Mouse (Mus musculus): ENCODE data around the gene 1700001P01Rik. TPM values are rescaled to one million over a fixed set of nuclear protein-coding genes. Genes with fewer than 3 reads are reported as not detected.

Gene 1700001P01Rik
- polyA plus RNA-seq, 1 experiment, result not detected

DNA sequence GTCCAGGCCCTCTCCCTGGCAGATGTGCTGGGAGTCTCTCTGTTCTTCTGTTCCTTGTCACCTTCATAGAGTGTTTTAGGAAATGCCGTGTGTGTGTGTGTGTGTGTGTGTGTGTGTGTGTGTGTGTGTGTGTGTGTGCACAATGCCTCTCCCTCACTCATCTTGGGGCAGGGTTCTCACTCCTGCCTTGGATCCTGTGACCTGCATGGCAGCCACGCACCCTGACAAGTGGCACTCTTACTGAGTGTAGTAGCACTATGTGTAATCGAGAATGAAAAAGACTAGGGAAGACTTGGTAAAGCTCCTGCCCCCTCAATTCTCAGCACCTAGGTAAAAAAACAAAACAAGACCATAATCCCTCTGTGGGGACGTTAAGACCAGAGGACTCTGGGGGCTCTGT, 43.4 kb upstream of the 1700001P01Rik start:
- TF ChIP-seq CTCF (IDR thresholded peaks at IDR 0.05; ENCODE audit: insufficient read depth, low read depth, low read length), result no peak
- no peak for TF ChIP-seq POLR2A (IDR thresholded peaks at IDR 0.05; ENCODE audit: insufficient read depth, low read depth, low read length)
- peaks cover 39% of the 10 kb centered on the region for H3K4me1 ChIP-seq (ENCODE audit: control insufficient read depth, insufficient read depth, low read length)
- H3K4me3 ChIP-seq (ENCODE audit: insufficient read depth, low read depth, low read length), result no peak overlapping the region
- no peak overlapping the region for H3K27ac ChIP-seq (ENCODE audit: insufficient read depth, low read depth, low read length)
- WGBS, result 42% methylated on average over 4 of the region's 4 CpGs

GRCm38 (mm10) chr11:97818571-97818970, 42.9 kb upstream of the 1700001P01Rik start:
- no peak overlapping the region for H3K27ac ChIP-seq (ENCODE audit: insufficient read depth, low read depth, low read length)
- TF ChIP-seq CTCF (IDR thresholded peaks at IDR 0.05; ENCODE audit: insufficient read depth, low read depth, low read length) (no peak), POLR2A (IDR thresholded peaks at IDR 0.05; ENCODE audit: insufficient read depth, low read depth, low read length) (no peak)
- WGBS, result 22% methylated on average over 4 of the region's 4 CpGs
- no peak overlapping the region for H3K4me3 ChIP-seq (ENCODE audit: insufficient read depth, low read depth, low read length)
- H3K4me1 ChIP-seq (ENCODE audit: control insufficient read depth, insufficient read depth, low read length), result peaks cover 44% of the 10 kb centered on the region

GRCm38 (mm10) chr11:97818003-97818402, 42.3 kb upstream of the 1700001P01Rik start:
- WGBS, result 60% methylated on average over 6 of the region's 6 CpGs
- H3K4me3 ChIP-seq (ENCODE audit: insufficient read depth, low read depth, low read length), result no peak overlapping the region
- TF ChIP-seq CTCF (IDR thresholded peaks at IDR 0.05; ENCODE audit: insufficient read depth, low read depth, low read length) (no peak), POLR2A (IDR thresholded peaks at IDR 0.05; ENCODE audit: insufficient read depth, low read depth, low read length) (no peak)
- no peak overlapping the region for H3K27ac ChIP-seq (ENCODE audit: insufficient read depth, low read depth, low read length)
- H3K4me1 ChIP-seq (ENCODE audit: control insufficient read depth, insufficient read depth, low read length), result peaks cover 47% of the 10 kb centered on the region

GRCm38 (mm10) chr11:97817379-97817778, 41.7 kb upstream of the 1700001P01Rik start:
- H3K4me3 ChIP-seq (ENCODE audit: insufficient read depth, low read depth, low read length), result no peak overlapping the region
- peaks cover 49% of the 10 kb centered on the region for H3K4me1 ChIP-seq (ENCODE audit: control insufficient read depth, insufficient read depth, low read length)
- H3K27ac ChIP-seq (ENCODE audit: insufficient read depth, low read depth, low read length), result no peak overlapping the region
- TF ChIP-seq CTCF (IDR thresholded peaks at IDR 0.05; ENCODE audit: insufficient read depth, low read depth, low read length), result no peak
- no peak for TF ChIP-seq POLR2A (IDR thresholded peaks at IDR 0.05; ENCODE audit: insufficient read depth, low read depth, low read length)
- WGBS, result 62% methylated on average over 5 of the region's 5 CpGs

GRCm38 (mm10) chr11:97816916-97817315, 41.2 kb upstream of the 1700001P01Rik start:
- peaks cover 54% of the 10 kb centered on the region for H3K4me1 ChIP-seq (ENCODE audit: control insufficient read depth, insufficient read depth, low read length)
- H3K4me3 ChIP-seq (ENCODE audit: insufficient read depth, low read depth, low read length), result no peak overlapping the region
- WGBS, result 64% methylated on average over 9 of the region's 9 CpGs
- no peak overlapping the region for H3K27ac ChIP-seq (ENCODE audit: insufficient read depth, low read depth, low read length)
- TF ChIP-seq POLR2A (IDR thresholded peaks at IDR 0.05; ENCODE audit: insufficient read depth, low read depth, low read length) (no peak), CTCF (IDR thresholded peaks at IDR 0.05; ENCODE audit: insufficient read depth, low read depth, low read length) (no peak)

- Histone ChIP-seq H3K27ac (ENCODE audit: insufficient read depth, low read depth, low read length) (no peak overlapping the region), H3K4me1 (ENCODE audit: control insufficient read depth, insufficient read depth, low read length) (peaks cover 57% of the 10 kb centered on the region), H3K4me3 (ENCODE audit: insufficient read depth, low read depth, low read length) (no peak overlapping the region)
- no peak for TF ChIP-seq POLR2A (IDR thresholded peaks at IDR 0.05; ENCODE audit: insufficient read depth, low read depth, low read length)
- no peak for TF ChIP-seq CTCF (IDR thresholded peaks at IDR 0.05; ENCODE audit: insufficient read depth, low read depth, low read length)
- WGBS, result 60% methylated on average over 5 of the region's 5 CpGs
These were observed 40.5 kb upstream of the 1700001P01Rik start for GRCm38 (mm10) chr11:97816176-97816575.

- no peak for TF ChIP-seq CTCF (IDR thresholded peaks at IDR 0.05; ENCODE audit: insufficient read depth, low read depth, low read length)
- TF ChIP-seq POLR2A (IDR thresholded peaks at IDR 0.05; ENCODE audit: insufficient read depth, low read depth, low read length), result no peak
- no peak overlapping the region for H3K4me3 ChIP-seq (ENCODE audit: insufficient read depth, low read depth, low read length)
- peaks cover 57% of the 10 kb centered on the region for H3K4me1 ChIP-seq (ENCODE audit: control insufficient read depth, insufficient read depth, low read length)
- WGBS, result 85% methylated on average over 11 of the region's 11 CpGs
- no peak overlapping the region for H3K27ac ChIP-seq (ENCODE audit: insufficient read depth, low read depth, low read length)
These were observed 40.0 kb upstream of the 1700001P01Rik start for GRCm38 (mm10) chr11:97815736-97816135.

DNA sequence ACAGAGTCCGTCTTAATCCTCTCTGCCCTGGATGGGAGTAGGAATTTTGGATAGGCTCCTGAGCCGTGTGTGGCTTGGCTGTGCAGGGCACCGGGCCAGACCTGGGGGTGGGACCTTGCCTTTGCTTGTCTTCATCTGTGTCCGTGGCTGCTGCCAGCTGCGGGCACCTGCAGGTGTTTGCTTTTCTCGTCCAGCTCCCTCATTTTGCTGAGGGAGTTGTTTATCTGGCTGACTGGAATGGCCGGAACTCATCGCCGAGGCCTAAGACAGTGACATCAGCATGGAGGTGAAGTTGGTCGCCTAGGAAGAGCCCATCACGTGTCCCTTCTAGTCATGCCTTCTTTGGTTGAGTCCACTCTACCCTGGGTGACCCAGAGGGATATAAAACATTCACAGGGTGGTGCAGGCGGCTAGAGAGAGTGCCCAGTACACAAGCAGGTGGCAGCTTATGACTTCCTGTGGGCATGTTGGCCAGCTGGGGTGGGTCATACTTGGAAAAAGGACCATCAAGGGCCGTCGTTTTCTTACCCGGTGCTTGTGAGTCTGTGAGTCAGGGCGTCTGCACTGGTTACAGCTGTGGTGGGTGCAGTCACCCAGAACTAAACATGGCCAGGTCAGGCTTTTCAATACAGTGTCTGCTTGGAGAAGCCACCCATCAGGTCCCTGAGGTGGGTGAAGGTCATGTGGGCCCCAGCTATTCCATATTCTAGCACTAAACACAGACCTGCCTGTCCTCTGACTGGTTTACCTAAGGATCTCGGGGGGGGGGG, 38.2 kb upstream of the 1700001P01Rik start:
- WGBS, result 53% methylated on average over 17 of the region's 17 CpGs
- no peak overlapping the region for H3K4me3 ChIP-seq (ENCODE audit: insufficient read depth, low read depth, low read length)
- H3K27ac ChIP-seq (ENCODE audit: insufficient read depth, low read depth, low read length), result no peak overlapping the region
- TF ChIP-seq POLR2A (IDR thresholded peaks at IDR 0.05; ENCODE audit: insufficient read depth, low read depth, low read length), result no peak
- TF ChIP-seq CTCF (IDR thresholded peaks at IDR 0.05; ENCODE audit: insufficient read depth, low read depth, low read length), result no peak
- peaks cover 64% of the 10 kb centered on the region for H3K4me1 ChIP-seq (ENCODE audit: control insufficient read depth, insufficient read depth, low read length)

- no peak overlapping the region for H3K4me3 ChIP-seq (ENCODE audit: insufficient read depth, low read depth, low read length)
- TF ChIP-seq POLR2A (IDR thresholded peaks at IDR 0.05; ENCODE audit: insufficient read depth, low read depth, low read length) (no peak), CTCF (IDR thresholded peaks at IDR 0.05; ENCODE audit: insufficient read depth, low read depth, low read length) (no peak)
- H3K27ac ChIP-seq (ENCODE audit: insufficient read depth, low read depth, low read length), result peak overlapping the region; percentile 56; the same call in 1 of the 2 replicates
- H3K4me1 ChIP-seq (ENCODE audit: control insufficient read depth, insufficient read depth, low read length), result peaks cover 65% of the 10 kb centered on the region
- WGBS, result 16% methylated on average over 7 of the region's 7 CpGs
These were observed 37.4 kb upstream of the 1700001P01Rik start for GRCm38 (mm10) chr11:97813085-97813484.

Data from olfactory bulb, adult 2 months (tissue).